9 mouse cellular contexts compared by ENCODE assay signal in genomic region chr3:40408921-40409488, GRCm38 (mm10).
DNase-seq lines count a peak whose midpoint lies in the region; ATAC-seq lines count a peak whose summit lies in the region.
"Had no signal": no experiment of that assay in that cellular context is flagged by ENCODE, and none has a peak within 500 bp of the region (broad histone marks: within the 10 kb centered on the region; RNA-seq: fewer than 3 reads in every experiment).

No protein-coding gene starts in this region.

- peak overlapping the region; percentile 42 for H3K27ac ChIP-seq in hindbrain, embryonic 10.5 days
- no peak overlapping the region for H3K27ac ChIP-seq in hindbrain, embryonic 12.5 days
- H3K27ac ChIP-seq in embryonic facial prominence, embryonic 12.5 days, result 0 out of 2 replicates have a peak overlapping the region, but pooled peaks have one; percentile 41
- H3K27ac ChIP-seq: layer of hippocampus, adult 2 months had no signal

- H3K4me1 ChIP-seq in hindbrain, embryonic 10.5 days (replicated peaks), result peaks cover 19% of the 10 kb centered on the region
- 0 out of 2 replicates have a peak, but pooled peaks cover 5% of the 10 kb centered on the region for H3K4me1 ChIP-seq in hindbrain, embryonic 12.5 days
- H3K4me1 ChIP-seq in embryonic facial prominence, embryonic 12.5 days, result peaks cover 12% of the 10 kb centered on the region; the same call in 1 of the 2 replicates

- H3K27me3 ChIP-seq in hindbrain, embryonic 10.5 days (ENCODE audit: insufficient read depth, poor library complexity, severe bottlenecking), result no peaks in the 10 kb centered on the region
- no peaks in the 10 kb centered on the region for H3K27me3 ChIP-seq in hindbrain, embryonic 12.5 days
- H3K27me3 ChIP-seq in embryonic facial prominence, embryonic 12.5 days, result no peaks in the 10 kb centered on the region

- no peak overlapping the region for H3K9ac ChIP-seq in hindbrain, embryonic 12.5 days
- no peak overlapping the region for H3K9ac ChIP-seq in embryonic facial prominence, embryonic 12.5 days

- DNase-seq in hindbrain, embryonic 10.5 days (ENCODE audit: low spot score), result peak; percentile 58
- peak; percentile 31 to 66 for DNase-seq in kidney, postnatal 25 days
- DNase-seq in lung, postnatal 14 days, result peak; percentile 31
- DNase-seq in gastrocnemius, postnatal 10 days, result no peak
- DNase-seq in left cerebral cortex, adult 18-20 months (ENCODE audit: low spot score in 2 of 2), result no peak
- no peak for DNase-seq in left cerebral cortex, adult 8-10 months (ENCODE audit: low spot score in 2 of 2)

- H3K36me3 ChIP-seq in hindbrain, embryonic 10.5 days, result no peaks in the 10 kb centered on the region
- no peaks in the 10 kb centered on the region for H3K36me3 ChIP-seq in hindbrain, embryonic 12.5 days
- no peaks in the 10 kb centered on the region for H3K36me3 ChIP-seq in embryonic facial prominence, embryonic 12.5 days

- no peak for ATAC-seq in hindbrain, embryonic 12.5 days (ENCODE audit: low FRiP score)
- ATAC-seq in embryonic facial prominence, embryonic 12.5 days (ENCODE audit: insufficient number of reproducible peaks, insufficient read depth, low FRiP score, low TSS enrichment), result no peak

- no peak overlapping the region for H3K4me2 ChIP-seq in hindbrain, embryonic 12.5 days (replicated peaks)
- no peak overlapping the region for H3K4me2 ChIP-seq in embryonic facial prominence, embryonic 12.5 days (replicated peaks)

- H3K4me3 ChIP-seq in hindbrain, embryonic 10.5 days, result no peak overlapping the region
- no peak overlapping the region for H3K4me3 ChIP-seq in hindbrain, embryonic 12.5 days
- no peak overlapping the region for H3K4me3 ChIP-seq in embryonic facial prominence, embryonic 12.5 days
- H3K4me3 ChIP-seq: layer of hippocampus, adult 2 months had no signal

- WGBS in hindbrain, embryonic 10.5 days, result 35% methylated on average over 5 of the region's 5 CpGs
- WGBS in hindbrain, embryonic 12.5 days, result 29% methylated on average over 5 of the region's 5 CpGs
- WGBS in embryonic facial prominence, embryonic 12.5 days, result 32% methylated on average over 5 of the region's 5 CpGs

- no peaks in the 10 kb centered on the region for H3K9me3 ChIP-seq in hindbrain, embryonic 10.5 days
- no peaks in the 10 kb centered on the region for H3K9me3 ChIP-seq in hindbrain, embryonic 12.5 days (replicated peaks)
- no peaks in the 10 kb centered on the region for H3K9me3 ChIP-seq in embryonic facial prominence, embryonic 12.5 days

Comparison
In these comparisons a context has a peak if more than half of its experiments do, and no peak if none do; other contexts are left out.
1. DNase-seq: peak in hindbrain, embryonic 10.5 days (single experiment), kidney, postnatal 25 days (2 of 2) and lung, postnatal 14 days (single experiment); none in gastrocnemius, postnatal 10 days (single experiment), left cerebral cortex, adult 18-20 months (0 of 2) and left cerebral cortex, adult 8-10 months (0 of 2).